Mouse (Mus musculus): ENCODE measurements around the gene Glb1. TPM values are rescaled to one million over a fixed set of nuclear protein-coding genes. Genes with fewer than 3 reads are reported as not detected.

Gene Glb1
- polyA plus RNA-seq, 1 experiment from 2014 or later, result 26.9 TPM

DNA sequence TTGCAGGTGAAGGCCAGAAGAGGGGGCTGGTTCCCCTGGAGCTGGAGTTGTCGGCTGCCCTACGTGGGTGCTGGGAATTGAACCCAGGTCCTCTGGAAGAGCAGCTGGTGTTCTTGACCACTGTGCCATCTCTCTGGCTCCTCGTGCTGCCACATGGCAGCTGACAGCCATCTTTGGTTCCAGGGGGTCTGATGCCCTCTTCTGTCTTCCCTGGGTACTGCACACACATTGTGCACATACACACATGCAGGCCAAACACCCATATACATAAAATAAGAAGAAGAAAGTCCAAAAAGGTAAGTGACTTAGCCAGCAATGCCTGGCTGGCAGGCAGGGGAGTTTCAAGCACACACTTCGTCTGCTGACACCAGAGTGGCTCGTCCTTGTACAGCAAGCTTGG, 24.7 kb downstream of the Glb1 start:
- Histone ChIP-seq H3K9me3 (peaks cover 6% of the 10 kb centered on the region), H3K27ac (replicated peaks) (no peak overlapping the region), H3K4me2 (no peak overlapping the region), H3K4me3 (no peak overlapping the region), H3K4me1 (replicated peaks) (no peaks in the 10 kb centered on the region), H3K36me3 (peaks cover 17% of the 10 kb centered on the region), H3K9ac (no peak overlapping the region), H3K27me3 (no peaks in the 10 kb centered on the region)
- ATAC-seq (ENCODE audit: low read depth), result no peak
- 94% methylated on average over 5 of the region's 5 CpGs for WGBS

DNA sequence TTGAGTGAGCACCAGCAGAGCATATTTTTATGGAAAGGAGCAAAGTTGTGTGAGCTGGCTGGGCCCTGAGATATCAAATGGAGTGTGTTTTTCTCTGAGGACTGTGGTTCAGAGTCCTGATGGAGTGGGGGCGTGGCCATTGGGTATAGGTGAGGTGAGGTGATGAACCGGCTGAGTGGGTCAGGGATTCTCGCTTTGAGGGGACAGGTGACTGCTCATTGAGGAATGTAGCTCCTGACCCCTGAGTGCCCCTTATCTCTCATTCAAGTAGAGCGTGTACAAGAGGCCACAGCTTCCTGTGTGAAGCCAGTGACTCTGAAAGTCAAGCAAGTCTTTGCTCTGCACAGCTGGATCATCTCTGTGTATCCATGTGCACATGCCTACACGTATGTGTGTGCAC, 25.3 kb downstream of the Glb1 start:
- 94% methylated on average over 5 of the region's 5 CpGs for WGBS
- H3K9ac ChIP-seq, result no peak overlapping the region
- no peak for ATAC-seq (ENCODE audit: low read depth)

DNA sequence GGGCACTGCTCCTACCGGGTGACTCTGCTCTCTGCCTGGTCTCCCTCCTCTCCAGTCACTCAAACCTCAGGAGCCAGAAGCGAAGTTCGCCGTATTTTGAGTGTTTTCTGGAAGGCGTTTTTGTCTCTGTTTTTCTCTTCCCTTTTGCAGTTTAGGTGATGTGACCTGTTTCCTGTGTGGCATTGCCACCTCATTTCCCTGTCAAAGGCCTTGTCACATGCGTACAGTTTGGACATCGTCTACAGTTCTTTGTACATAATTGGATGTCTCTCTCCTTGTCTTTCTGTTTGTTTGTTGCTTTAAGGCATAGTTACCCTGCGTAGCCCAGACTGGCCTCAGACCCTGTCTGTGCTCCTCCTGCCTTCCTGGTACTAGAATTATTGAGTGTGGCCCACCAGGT, 26.5 kb downstream of the Glb1 start:
- Histone ChIP-seq H3K4me2 (no peak overlapping the region), H3K4me1 (replicated peaks) (no peaks in the 10 kb centered on the region), H3K27me3 (no peaks in the 10 kb centered on the region), H3K4me3 (no peak overlapping the region), H3K9me3 (peaks cover 6% of the 10 kb centered on the region), H3K27ac (replicated peaks) (no peak overlapping the region), H3K9ac (no peak overlapping the region), H3K36me3 (peaks cover 26% of the 10 kb centered on the region)
- ATAC-seq (ENCODE audit: low read depth), result no peak
- WGBS, result 95% methylated on average over 8 of the region's 8 CpGs

More for the DNA sequence above, 25.3 kb downstream of the Glb1 start:
- Histone ChIP-seq H3K9me3 (peaks cover 6% of the 10 kb centered on the region), H3K27me3 (no peaks in the 10 kb centered on the region), H3K27ac (replicated peaks) (no peak overlapping the region), H3K36me3 (peaks cover 22% of the 10 kb centered on the region), H3K4me3 (no peak overlapping the region), H3K4me2 (no peak overlapping the region), H3K4me1 (replicated peaks) (no peaks in the 10 kb centered on the region)

DNA sequence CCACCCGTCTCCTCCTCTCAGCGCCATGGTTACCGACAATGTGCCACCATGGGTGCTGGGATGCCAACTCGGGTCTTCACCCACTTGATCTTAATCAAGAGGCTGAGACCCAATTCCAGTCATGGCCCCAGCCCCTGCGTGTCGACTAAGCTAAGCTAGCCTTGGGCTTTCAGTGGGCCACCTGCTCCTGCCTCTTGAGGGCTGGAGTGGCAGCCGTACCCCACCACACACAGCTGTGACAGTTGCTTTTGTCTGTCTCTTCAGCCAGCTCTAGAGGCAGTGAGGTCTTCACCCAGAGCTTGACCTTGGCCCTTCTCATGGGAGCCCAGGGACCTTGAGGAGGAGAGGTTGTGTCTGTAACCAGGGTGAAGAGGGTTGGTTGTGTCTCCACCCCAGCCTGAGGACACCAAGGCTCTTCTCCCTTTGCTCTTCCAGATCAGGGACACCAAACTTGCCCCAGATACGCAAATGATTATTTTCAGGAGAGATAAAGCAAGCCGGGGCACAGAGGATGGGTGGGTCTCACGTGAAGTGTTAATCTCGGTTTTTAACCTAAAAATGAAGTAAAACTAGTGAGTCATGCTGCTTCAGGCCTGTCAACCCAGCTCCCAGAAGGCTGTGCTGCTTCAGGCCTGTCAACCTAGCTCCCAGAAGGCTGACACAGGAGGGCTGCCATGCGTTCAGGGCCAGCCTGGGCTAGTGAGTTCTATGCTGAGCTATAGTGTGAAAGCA, 27.4 kb downstream of the Glb1 start:
- 86% methylated on average over 12 of the region's 12 CpGs for WGBS
- no peak for ATAC-seq (ENCODE audit: low read depth)
- no peaks in the 10 kb centered on the region for H3K27me3 ChIP-seq

DNA sequence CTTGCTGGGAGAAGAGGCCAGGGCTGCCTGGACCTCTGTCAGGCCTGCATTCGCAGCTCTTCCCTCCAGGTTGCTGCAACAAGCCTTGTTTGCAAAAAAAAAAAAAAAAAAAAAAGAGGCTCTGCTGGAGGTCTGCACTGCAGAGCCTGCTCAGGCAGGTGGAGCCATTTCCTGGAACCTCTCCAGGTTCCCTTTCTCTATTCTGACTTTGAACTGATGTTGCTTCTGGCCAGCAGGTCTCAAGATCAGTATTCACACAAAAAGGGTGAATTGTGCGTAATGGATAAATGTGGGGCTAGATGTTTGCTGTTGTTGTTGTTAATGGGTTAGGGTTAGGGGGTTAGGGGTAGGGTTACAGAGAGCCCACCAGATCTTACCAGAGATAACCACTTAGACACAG, 34.8 kb downstream of the Glb1 start:
- 74% methylated on average over 2 of the region's 2 CpGs for WGBS
- no peak for ATAC-seq (ENCODE audit: low read depth)

More for the DNA sequence above, 27.4 kb downstream of the Glb1 start:
- Histone ChIP-seq H3K4me1 (replicated peaks) (no peaks in the 10 kb centered on the region), H3K27ac (replicated peaks) (no peak overlapping the region), H3K4me2 (no peak overlapping the region), H3K4me3 (no peak overlapping the region), H3K36me3 (peaks cover 23% of the 10 kb centered on the region), H3K9me3 (peaks cover 6% of the 10 kb centered on the region), H3K9ac (no peak overlapping the region)

DNA sequence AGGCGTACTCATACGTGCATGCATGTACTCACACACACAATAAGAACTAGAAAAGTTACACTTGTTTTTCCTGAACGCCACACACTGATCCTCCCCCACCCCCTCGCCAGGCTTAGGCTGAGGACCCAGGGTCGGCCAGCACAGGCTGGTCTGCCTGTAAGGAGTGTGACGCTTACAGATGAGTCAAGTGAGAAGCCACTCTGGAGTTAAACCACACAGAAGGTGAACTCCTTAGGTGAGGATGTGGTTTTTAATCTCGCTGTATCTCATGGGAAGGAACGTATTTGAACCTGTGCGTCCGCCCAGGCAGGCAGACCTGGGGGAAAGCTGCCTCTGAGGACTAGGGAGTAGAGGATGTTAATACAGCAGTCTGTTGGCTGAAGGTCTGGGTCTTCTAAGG, 39.7 kb downstream of the Glb1 start:
- H3K36me3 ChIP-seq, result peaks cover 24% of the 10 kb centered on the region
- H3K4me3 ChIP-seq, result no peak overlapping the region
- no peak overlapping the region for H3K27ac ChIP-seq (replicated peaks)
- no peak overlapping the region for H3K9ac ChIP-seq
- no peak for ATAC-seq (ENCODE audit: low read depth)
- H3K9me3 ChIP-seq, result peaks cover 8% of the 10 kb centered on the region; the same call in 1 of the 2 replicates
- 88% methylated on average over 10 of the region's 10 CpGs for WGBS
- H3K4me1 ChIP-seq (replicated peaks), result no peaks in the 10 kb centered on the region
- H3K27me3 ChIP-seq, result no peaks in the 10 kb centered on the region
- no peak overlapping the region for H3K4me2 ChIP-seq

More for the DNA sequence above, 34.8 kb downstream of the Glb1 start:
- Histone ChIP-seq H3K27ac (replicated peaks) (no peak overlapping the region), H3K9ac (no peak overlapping the region), H3K9me3 (peaks cover 8% of the 10 kb centered on the region; the same call in 1 of the 2 replicates), H3K4me1 (replicated peaks) (no peaks in the 10 kb centered on the region), H3K36me3 (peaks cover 38% of the 10 kb centered on the region), H3K4me3 (no peak overlapping the region), H3K27me3 (no peaks in the 10 kb centered on the region), H3K4me2 (no peak overlapping the region)

DNA sequence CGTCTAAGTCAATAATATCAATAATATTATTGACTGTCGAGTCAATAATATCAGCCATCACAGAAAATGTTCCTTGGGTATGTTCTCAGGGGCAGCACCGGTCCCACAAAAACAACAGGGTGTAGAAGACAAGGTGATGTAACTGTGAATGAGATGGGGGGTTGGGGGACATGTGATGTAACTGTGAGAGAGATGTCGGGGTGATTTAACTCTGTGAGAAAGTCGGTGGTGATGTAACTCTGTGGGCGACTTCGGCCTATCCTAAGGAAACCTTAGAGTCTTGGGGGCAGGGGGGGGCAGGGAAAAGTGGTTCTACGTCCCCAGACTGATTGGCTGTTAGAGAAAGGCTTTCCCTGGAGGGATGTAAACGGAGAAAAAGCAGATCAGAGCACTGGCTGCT, 41.3 kb downstream of the Glb1 start:
- Histone ChIP-seq H3K4me1 (replicated peaks) (no peaks in the 10 kb centered on the region), H3K27me3 (no peaks in the 10 kb centered on the region), H3K9ac (no peak overlapping the region), H3K36me3 (peaks cover 10% of the 10 kb centered on the region; the same call in 1 of the 2 replicates), H3K9me3 (no peaks in the 10 kb centered on the region), H3K4me3 (no peak overlapping the region), H3K27ac (replicated peaks) (no peak overlapping the region), H3K4me2 (no peak overlapping the region)
- ATAC-seq (ENCODE audit: low read depth), result no peak
- WGBS, result 94% methylated on average over 9 of the region's 9 CpGs

DNA sequence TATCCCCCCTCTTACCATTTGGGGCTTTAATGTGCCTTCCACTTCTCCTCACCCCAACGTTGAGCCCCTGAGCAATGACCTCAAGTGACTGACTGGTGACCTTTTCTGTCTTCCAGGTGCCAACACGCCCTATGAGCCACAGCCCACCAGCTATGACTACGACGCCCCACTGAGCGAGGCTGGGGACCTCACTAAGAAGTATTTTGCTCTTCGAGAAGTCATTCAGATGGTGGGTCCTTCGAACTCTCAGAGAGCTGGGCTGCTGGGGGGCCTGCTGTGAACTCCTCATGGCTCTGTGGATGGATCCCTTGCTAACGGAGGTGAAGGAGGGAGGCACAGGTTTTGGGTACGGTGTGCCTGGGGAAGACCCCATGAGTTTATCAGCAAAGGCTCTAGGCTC, 42.0 kb downstream of the Glb1 start:
- H3K4me2 ChIP-seq, result no peak overlapping the region
- no peak overlapping the region for H3K9ac ChIP-seq
- H3K9me3 ChIP-seq, result no peaks in the 10 kb centered on the region
- no peak overlapping the region for H3K4me3 ChIP-seq
- no peaks in the 10 kb centered on the region for H3K4me1 ChIP-seq (replicated peaks)
- H3K36me3 ChIP-seq, result peaks cover 6% of the 10 kb centered on the region; the same call in 1 of the 2 replicates
- no peak overlapping the region for H3K27ac ChIP-seq (replicated peaks)
- H3K27me3 ChIP-seq, result no peaks in the 10 kb centered on the region
- ATAC-seq (ENCODE audit: low read depth), result no peak
- 88% methylated on average over 9 of the region's 9 CpGs for WGBS

DNA sequence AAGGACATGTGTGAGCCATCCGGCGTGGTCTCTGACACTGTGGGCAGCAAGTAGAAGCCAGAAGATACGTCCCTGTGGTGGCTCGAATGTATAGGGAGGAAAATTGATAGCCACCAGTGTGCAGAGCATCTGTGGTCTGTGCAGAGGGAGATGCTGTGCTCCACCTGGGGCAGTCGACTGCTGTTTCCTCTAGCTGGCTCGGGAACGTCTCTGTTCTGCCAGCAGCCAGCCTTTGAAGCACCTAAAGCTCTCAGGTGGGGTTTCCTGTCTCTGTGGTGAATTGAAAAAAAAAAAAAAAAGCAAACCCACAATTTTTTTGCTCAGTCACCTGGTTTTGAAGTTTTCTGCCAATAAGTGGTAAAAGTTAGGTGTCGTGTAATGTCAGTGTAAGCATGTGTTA, 42.5 kb downstream of the Glb1 start:
- WGBS, result 90% methylated on average over 8 of the region's 8 CpGs
- no peaks in the 10 kb centered on the region for H3K4me1 ChIP-seq (replicated peaks)
- no peak overlapping the region for H3K4me3 ChIP-seq
- no peak for ATAC-seq (ENCODE audit: low read depth)
- peaks cover 6% of the 10 kb centered on the region; the same call in 1 of the 2 replicates for H3K36me3 ChIP-seq
- H3K4me2 ChIP-seq, result no peak overlapping the region
- H3K27ac ChIP-seq (replicated peaks), result no peak overlapping the region
- no peak overlapping the region for H3K9ac ChIP-seq
- H3K9me3 ChIP-seq, result no peaks in the 10 kb centered on the region
- H3K27me3 ChIP-seq, result no peaks in the 10 kb centered on the region

DNA sequence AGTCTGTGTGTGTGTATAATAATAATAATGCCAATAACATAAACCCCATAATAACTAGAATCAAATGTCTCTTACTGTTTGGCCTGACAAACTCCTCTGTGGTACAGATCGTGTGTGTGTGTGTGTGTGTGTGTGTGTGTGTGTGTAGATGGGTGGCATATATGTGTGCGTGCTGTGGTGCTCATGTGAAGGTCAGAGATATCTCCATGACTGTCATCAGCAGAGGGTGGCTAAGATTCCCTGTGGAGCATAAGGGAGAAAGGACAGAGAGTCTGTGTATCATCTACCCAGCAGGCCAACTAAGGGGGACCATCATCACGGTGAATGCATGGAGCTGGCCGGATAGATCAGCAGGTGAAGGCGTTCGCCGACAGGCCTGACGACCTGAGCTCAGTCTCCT, 46.0 kb downstream of the Glb1 start:
- Histone ChIP-seq H3K27ac (replicated peaks) (no peak overlapping the region), H3K9ac (no peak overlapping the region), H3K4me3 (no peak overlapping the region), H3K27me3 (no peaks in the 10 kb centered on the region), H3K36me3 (peaks cover 6% of the 10 kb centered on the region; the same call in 1 of the 2 replicates), H3K9me3 (no peaks in the 10 kb centered on the region), H3K4me1 (replicated peaks) (no peaks in the 10 kb centered on the region), H3K4me2 (no peak overlapping the region)
- WGBS, result 88% methylated on average over 8 of the region's 8 CpGs
- ATAC-seq (ENCODE audit: low read depth), result no peak

DNA sequence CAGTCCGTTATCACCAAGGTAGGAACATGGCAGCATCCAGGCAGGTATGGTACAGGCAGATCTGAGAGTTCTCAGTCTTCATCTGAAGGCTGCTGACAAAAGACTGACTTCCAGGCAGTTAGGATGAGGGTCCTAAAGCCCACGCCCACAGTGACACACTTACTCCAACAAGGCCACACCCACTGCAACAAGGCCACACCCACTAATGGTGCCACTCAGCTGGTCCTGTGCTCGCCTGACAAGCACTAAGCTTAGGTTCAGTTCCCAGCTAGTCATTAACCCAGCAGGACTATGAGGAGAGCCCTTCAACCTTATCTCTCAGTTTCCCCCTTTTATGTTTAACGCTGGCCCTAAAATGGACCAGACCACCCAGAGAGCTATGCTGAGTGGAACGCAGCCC, 47.8 kb downstream of the Glb1 start:
- Histone ChIP-seq H3K4me1 (replicated peaks) (no peaks in the 10 kb centered on the region), H3K36me3 (0 out of 2 replicates have a peak, but pooled peaks cover 3% of the 10 kb centered on the region), H3K9ac (no peak overlapping the region), H3K27ac (replicated peaks) (no peak overlapping the region), H3K4me3 (no peak overlapping the region), H3K9me3 (no peaks in the 10 kb centered on the region), H3K27me3 (no peaks in the 10 kb centered on the region), H3K4me2 (no peak overlapping the region)
- ATAC-seq (ENCODE audit: low read depth), result no peak
- WGBS, result 75% methylated on average over 5 of the region's 5 CpGs

DNA sequence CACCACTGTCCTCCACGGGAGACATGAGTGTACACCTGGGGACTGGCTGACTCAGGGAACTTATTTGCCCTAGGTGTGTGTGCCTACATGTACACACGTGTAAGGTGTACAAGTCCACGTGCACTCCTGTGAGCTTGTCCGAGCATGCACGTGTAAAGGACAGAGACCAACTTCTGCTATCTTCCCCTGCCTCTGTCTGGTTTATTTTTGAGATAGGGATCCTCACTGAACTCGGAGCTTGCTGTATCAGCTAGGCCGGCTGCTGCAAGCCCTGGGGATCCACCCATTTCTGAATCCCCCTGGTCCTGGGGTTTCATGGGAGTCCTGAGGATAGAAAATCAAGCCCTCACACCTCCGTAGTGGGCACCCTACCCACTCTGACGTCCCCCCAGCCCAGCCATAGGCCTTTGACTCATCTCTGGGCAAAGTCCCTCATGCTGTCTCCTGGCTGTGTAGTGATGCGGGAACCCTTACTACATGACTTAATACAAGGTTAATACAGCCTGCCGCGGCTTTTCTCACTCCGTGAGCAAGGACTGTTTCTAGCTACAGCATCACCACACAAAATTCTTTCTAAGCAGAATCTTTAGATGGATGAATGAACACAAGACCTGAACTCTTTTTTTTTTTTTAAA, 48.4 kb downstream of the Glb1 start:
- 88% methylated on average over 13 of the region's 13 CpGs for WGBS
- H3K4me1 ChIP-seq (replicated peaks), result no peaks in the 10 kb centered on the region
- no peak overlapping the region for H3K9ac ChIP-seq
- H3K4me3 ChIP-seq, result no peak overlapping the region
- H3K27ac ChIP-seq (replicated peaks), result no peak overlapping the region
- no peaks in the 10 kb centered on the region for H3K27me3 ChIP-seq
- H3K9me3 ChIP-seq, result no peaks in the 10 kb centered on the region
- 0 out of 2 replicates have a peak, but pooled peaks cover 3% of the 10 kb centered on the region for H3K36me3 ChIP-seq
- H3K4me2 ChIP-seq, result no peak overlapping the region
- ATAC-seq (ENCODE audit: low read depth), result no peak
